Mouse (Mus musculus) gonadal fat pad, adult 2 months (tissue): ENCODE results near the gene Zcchc24. TPM values are rescaled to one million over a fixed set of nuclear protein-coding genes. Genes with fewer than 3 reads are reported as not detected.

ENCODE experiments used
- DNase-seq: peaks from one replicate; pipeline ENCODE4 v3.0.0-alpha.2; 2012; ENCODE audit warnings: low read depth
- polyA plus RNA-seq: library from polyadenylated mRNA; depleted of rRNA; stranded (reverse); fragments of >200 nt; gene quantifications from 2 replicates; pipeline ENCODE4 v1.2.3, GENCODE M21; 2012

Zcchc24 gene
- polyA plus RNA-seq, 1 experiment = 46.7 TPM

- no peak for DNase-seq
These were observed 7.5 kb upstream of the Zcchc24 start for GRCm38 (mm10) chr14:25776294-25776693.

DNA sequence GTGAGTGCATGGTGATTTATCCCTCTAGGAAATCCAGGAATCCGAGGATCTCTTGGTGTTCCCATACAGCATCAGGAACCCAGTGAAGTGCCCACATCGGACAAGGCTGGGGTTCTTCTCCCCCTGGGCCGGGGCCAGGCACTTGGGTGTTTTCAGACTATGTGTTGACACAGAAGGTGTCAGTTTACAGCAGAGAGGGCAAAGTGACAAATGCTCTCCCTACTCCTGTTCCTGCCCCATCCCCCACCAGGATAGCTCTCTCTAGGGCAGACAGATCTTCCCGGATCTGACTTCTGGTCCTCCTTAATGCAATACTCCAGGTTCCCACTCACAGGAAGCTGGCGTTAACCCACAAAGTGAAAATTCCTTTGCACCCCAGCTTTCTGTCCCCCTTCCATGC is 5.3 kb upstream of the Zcchc24 start:
- no peak for DNase-seq

- no peak for DNase-seq
These were observed 4.2 kb upstream of the Zcchc24 start for GRCm38 (mm10) chr14:25773039-25773438.

- no peak for DNase-seq
These were observed 927 bp upstream of the Zcchc24 start for GRCm38 (mm10) chr14:25769626-25770306.

GRCm38 (mm10) chr14:25768261-25768893 is 462 bp downstream of the Zcchc24 start:
- DNase-seq = no peak

DNA sequence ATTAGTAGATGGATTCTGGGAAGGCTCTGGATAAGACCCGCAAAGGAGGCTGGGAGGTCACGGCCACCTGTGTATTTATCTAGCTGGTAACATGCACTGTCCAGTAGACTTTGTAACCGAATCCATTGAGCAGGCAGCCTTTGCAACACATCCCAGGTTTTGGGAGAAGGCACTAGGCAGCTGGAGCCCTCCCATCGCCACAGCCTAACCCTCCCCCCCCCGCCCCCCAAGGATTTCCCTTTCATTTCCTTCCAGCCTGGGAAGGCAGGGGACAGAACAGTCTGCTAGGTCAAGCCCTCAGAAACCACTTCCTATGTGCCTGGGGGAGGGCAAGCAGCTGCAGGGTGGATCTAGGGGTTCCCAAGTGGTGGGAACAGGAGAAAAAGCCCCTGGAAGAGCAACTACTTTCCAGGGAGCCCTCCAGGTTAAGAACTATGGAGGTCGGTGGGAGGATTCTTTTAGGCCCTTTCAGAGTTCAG is 1.1 kb downstream of the Zcchc24 start:
- DNase-seq = no peak

- no peak for DNase-seq
These were observed 2.4 kb downstream of the Zcchc24 start for GRCm38 (mm10) chr14:25766441-25766840.

- no peak for DNase-seq
These were observed 2.9 kb downstream of the Zcchc24 start for GRCm38 (mm10) chr14:25765921-25766320.

DNA sequence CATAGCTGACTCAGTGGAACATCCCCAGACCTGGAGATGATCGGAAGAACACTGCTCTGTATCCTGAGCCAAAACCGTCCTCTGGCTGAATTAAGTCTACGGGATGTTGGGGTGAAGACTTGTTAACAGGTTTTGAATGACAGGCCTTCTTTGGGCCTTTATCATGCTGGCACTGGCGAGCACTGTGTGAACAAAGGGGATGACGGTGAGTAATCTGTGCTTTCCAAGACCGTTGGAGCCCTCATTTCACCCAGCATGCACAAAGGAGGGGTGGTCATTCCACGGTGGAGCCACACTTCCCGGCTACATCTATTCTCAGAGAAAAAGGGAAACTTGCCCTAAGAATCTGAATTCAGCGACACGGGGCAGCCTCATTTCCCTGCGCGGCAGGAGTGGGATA is 3.7 kb downstream of the Zcchc24 start:
- DNase-seq = no peak

DNA sequence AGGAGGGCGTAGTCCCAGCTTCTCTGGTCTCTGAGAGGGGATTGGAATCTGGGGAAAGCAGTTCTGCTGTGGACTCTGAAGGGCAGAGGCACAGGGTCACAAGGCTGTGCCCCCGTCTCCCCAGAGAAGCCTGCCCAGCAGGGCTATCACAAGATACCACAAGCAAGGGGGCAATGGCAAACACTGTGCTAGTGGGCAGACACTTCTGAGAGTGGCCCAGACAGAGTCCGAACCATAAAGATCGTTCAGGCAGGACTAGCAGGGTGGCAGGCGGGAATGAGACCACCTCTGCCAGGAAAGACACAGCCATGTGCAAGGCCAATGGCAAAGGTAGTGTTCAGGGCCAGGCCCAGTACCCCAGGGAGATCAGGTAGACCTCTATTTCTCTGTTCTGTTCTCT is 7.7 kb downstream of the Zcchc24 start:
- no peak for DNase-seq

GRCm38 (mm10) chr14:25759981-25760537 is 8.8 kb downstream of the Zcchc24 start:
- DNase-seq = no peak

DNA sequence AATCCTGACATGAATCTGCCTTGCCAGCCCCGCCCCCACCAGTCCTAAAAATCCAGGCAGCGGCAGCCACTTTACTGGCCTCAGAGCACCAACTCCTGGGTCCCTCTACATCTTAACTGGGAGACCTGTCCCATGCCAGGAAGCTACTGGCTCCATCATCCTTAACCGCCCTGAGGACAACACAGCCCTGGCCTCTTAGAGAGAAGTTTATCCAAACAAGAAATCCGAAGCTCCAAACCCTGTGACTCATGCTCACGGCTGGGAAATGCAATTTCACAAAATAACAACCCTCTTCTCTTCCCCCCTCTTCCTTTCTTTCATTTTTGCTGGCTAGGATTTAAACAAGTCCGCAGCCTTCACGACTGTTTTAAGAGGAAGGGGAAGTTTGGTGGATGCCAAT is 9.3 kb downstream of the Zcchc24 start:
- no peak for DNase-seq

GRCm38 (mm10) chr14:25757917-25758316 is 10.9 kb downstream of the Zcchc24 start:
- DNase-seq = no peak

GRCm38 (mm10) chr14:25756385-25756990 is 12.4 kb downstream of the Zcchc24 start:
- no peak for DNase-seq

- no peak for DNase-seq
These were observed 13.3 kb downstream of the Zcchc24 start for GRCm38 (mm10) chr14:25755541-25755940.

DNA sequence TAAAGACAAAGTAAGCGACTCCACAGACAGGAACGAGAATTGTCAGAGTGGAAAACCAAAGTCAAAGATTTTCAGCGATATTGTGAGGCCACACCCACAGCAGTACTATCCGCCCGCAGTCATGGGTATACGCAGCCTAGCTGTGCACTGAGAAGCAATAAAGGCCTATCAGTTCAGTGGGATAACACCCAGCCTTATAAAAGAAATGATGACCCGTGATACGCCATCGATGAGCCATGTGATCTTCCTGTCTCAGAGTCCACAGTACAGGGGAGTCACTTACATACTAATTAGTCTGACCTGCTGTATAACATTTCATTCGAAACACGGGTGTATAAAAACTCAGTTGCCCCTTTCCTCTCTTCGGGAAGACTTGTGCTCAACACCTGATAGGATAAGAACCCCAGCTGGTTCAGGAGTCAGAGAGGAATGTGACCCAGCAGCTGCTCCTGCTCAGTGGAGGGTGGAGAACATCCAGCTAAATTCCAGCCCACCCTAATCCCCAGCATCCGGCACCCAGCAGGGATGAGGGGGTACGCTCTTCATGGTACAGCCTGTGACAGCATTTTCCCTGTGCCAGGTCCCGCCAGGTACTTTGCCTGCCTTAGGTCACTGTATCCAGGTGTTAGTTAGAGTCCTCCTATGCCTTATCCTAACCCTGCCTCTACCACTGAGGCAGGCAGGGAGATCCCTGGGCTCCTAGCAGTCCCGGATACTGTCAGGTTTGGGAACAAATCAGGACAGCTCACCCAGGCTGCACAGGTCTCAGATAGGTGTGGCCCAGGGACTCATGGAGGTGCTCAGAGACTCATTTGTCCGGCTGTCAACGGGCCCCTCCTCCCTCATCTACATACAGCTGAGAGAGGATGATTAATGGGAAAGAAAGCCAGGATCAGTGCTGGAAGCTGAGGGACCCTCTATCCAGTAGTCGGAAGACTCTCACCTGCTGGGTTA is 14.0 kb downstream of the Zcchc24 start:
- no peak for DNase-seq

DNA sequence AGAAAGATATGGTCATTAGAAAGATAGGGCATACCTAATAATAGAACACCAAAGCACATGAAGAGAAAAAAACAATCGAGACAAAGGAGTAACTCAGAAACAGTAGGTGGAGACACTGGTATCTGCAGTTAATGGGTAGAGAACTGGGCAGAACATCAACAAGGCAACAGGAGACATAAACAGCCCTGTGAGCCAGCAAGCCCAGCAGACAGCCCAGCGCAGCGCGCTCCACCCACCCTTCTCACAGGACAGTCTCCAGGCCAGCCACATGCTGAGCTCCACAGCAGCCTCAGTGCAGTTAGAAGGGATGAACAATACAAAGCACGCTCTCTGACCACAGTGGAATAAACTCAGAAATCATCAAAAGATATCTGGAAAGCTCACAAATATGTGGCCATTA is 15.8 kb downstream of the Zcchc24 start:
- no peak for DNase-seq

- no peak for DNase-seq
These were observed 17.8 kb downstream of the Zcchc24 start for GRCm38 (mm10) chr14:25751067-25751466.

DNA sequence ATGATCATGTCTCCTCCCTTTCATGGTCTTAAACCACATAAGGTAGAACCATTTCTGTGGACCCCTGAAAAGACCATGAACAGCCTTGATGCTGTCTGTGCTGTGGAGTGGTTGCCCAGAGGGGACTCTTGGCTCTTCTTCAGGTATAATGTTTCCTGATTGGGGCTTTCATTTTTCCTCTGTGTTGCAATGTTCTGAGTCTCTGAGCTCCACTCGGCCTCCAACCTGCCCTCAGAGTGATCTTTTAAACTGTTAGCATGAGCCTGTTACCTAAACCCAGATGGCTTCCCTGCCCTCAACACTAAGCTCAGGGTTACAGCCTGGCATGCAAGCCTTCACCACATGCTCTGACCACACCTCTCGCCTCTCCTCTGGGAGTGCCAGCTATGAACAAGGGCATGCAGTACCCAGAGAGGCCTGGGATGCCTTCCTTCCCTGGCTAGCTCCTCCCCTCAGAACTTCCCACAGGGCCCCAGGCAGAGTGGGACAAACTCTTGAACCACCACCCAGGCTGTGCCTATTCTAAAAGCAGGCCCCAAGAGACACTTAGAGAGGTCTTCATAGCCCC is 18.3 kb downstream of the Zcchc24 start:
- no peak for DNase-seq

DNA sequence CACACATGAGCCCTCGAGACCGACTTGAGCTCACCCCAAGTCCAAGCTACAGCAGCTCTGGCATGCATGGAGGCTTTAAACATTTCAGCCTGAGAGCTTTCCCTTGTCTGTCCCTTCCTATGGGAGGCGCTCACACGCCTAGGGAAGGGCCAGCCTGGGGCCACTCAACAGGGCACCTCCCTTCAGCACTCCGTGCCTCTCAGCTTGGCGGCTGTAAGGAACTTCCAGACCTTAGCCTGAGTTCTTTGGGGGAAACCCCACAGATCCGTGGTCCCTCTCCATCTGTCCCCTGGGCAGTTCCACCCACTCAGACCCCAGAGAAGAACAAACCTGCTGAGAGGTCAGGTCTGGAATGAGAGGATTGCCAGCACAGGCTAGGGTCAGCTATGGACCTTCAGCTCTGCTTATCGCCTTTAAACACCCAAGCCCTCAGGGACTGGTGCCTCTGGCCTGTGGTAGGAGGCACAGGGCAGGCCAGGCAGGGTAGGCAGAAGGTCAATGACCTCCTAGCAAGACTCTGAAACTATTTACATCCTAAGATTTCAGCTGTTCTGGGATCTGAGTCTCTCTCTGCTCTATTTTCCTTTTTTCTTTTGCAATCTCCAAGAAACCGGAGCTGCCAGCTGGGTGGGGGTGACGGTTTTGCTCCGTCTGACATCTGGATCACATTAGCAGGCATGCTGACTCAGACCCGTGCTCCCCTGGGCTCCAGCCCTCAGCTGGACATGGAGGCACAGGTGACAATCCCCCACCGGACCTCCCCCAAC is 19.5 kb downstream of the Zcchc24 start:
- DNase-seq = no peak
